Mouse (Mus musculus): ENCODE measurements around the gene Krtap13-1.

- TF ChIP-seq POLR2A (IDR thresholded peaks at IDR 0.05; ENCODE audit: borderline replicate concordance, extremely low read depth, low read depth, low read length), result no peak
- TF ChIP-seq CTCF (IDR thresholded peaks at IDR 0.05; ENCODE audit: insufficient read depth, low read length), result no peak
Measured at GRCm38 (mm10) chr16:88720031-88720430, 8.6 kb upstream of the Krtap13-1 start.

All from lung, adult 2 months (tissue).